Mouse (Mus musculus) lung, postnatal 10 days (tissue): ENCODE data around the gene Snn.

ENCODE experiments used
- DNase-seq: peaks from one replicate; pipeline ENCODE4 v3.0.0; 2021

Gene Snn

GRCm38 (mm10) chr16:11086856-11087588 lies 26.3 kb downstream of the Snn start:
- no peak for DNase-seq

GRCm38 (mm10) chr16:11090836-11091570 lies 30.3 kb downstream of the Snn start:
- no peak for DNase-seq

- peak; percentile 32 for DNase-seq
Observed at GRCm38 (mm10) chr16:11092061-11092460, 31.3 kb downstream of the Snn start.

- no peak for DNase-seq
Observed at GRCm38 (mm10) chr16:11092523-11092922, 31.8 kb downstream of the Snn start.

GRCm38 (mm10) chr16:11093717-11094386 lies 33.1 kb downstream of the Snn start:
- DNase-seq: no peak

- DNase-seq: no peak
Observed at GRCm38 (mm10) chr16:11097301-11097700, 36.6 kb downstream of the Snn start.

GRCm38 (mm10) chr16:11104905-11105304 lies 44.2 kb downstream of the Snn start:
- DNase-seq: no peak

- peak; percentile 30 for DNase-seq
Observed at GRCm38 (mm10) chr16:11109198-11109740, 48.5 kb downstream of the Snn start.

GRCm38 (mm10) chr16:11122625-11123024 lies 61.9 kb downstream of the Snn start:
- no peak for DNase-seq

- DNase-seq: no peak
Observed at GRCm38 (mm10) chr16:11124110-11124509, 63.4 kb downstream of the Snn start.
